Mouse (Mus musculus) hindlimb bud, embryonic 11.5 days (tissue): Measurements from ENCODE around the gene Aldh6a1.

Experiments used
- DNase-seq: peaks from one replicate; pipeline ENCODE4 v3.0.0-alpha.2; 2012; ENCODE audit warnings: low read depth, low spot score; ENCODE audit errors: extremely low spot score

Aldh6a1 gene

GRCm38 (mm10) chr12:84382369-84382768 lies 68.4 kb downstream of the Aldh6a1 start:
- DNase-seq = no peak
